Mouse (Mus musculus) liver, adult 2 months (tissue): ENCODE measurements around the gene Arhgap6.

Experiments
- CTCF ChIP-seq: fragments of 200-500 bp; IDR thresholded peaks from 2 replicates; pipeline ENCODE4 v1.5.1; 2011; ENCODE audit warnings: low read depth, low read length, control low read depth
- POLR2A ChIP-seq: fragments of 200-500 bp; IDR thresholded peaks from 2 replicates; pipeline ENCODE4 v1.6.1; 2011; ENCODE audit warnings: low read length, control low read depth; ENCODE audit not compliant: insufficient read depth; ENCODE audit errors: extremely low read depth

DNA sequence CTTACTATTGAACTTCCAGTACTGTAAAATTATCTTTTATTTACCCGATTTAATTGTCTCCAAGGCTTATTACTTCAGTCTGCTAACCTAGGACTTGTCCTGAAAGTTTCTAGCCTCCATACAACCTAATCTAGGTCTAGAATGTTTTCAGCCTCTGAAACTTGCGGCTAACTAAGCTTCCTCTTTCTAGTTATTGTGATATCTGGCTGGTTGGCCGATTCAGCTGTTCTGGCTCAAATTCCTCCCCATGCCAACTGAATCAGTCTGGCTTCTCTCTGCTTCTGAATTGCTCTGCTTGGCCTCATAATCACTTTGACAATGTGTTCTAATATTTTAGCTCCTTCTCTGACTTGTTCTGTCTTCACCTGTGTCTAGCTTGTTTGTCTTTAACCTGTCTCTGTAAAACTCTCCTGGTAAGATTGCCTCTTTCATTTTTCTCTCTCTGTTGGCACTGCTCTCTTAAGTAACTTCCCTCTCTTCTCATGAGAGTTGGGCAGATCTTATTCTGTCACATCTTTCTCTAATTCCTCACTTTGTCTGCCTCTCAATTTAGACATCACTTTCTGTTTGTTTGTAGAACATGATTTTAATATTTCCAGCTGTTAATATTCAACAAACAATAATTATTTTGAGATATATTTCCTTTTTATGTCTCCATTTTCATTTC is 531.2 kb downstream of the Arhgap6 start:
- no peak for TF ChIP-seq CTCF
- TF ChIP-seq POLR2A: no peak
